Mouse (Mus musculus) liver (tissue): ENCODE data around the gene Tent5d.
A peak's percentile ranks its signal among the peaks of the same experiment; 100 is the strongest.

Source experiments
- DNase-seq: peaks from one replicate; pipeline ENCODE4 v3.0.0-alpha.2; 2020; ENCODE audit warnings: mixed read lengths

Tent5d gene

DNA sequence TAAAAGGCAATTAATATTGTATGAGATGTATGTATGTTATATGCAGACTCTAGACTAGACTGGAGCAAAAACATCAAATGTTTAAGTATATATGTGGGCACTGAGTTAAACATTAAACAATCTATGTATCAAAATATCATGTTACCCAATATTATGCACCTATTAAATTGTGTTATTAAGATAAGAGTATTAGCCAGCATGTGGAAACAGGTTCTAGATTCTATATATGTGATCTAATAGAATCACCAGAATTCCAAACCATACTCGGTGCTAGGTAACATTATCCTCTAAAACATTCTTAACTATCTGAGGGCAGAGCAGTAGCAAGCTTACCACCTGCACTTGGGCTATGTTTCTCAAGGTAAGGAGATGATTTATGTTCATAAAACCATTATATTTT lies at the start of gene Tent5d:
Gene Tent5d, plus strand, starts transcription at position 301 of the 400 bp plus-strand sequence.
- DNase-seq = no peak

GRCm38 (mm10) chrX:107767896-107768295 lies 24.5 kb upstream of the Tent5d start:
- no peak for DNase-seq

GRCm38 (mm10) chrX:107790136-107790535 lies 2.3 kb upstream of the Tent5d start:
- DNase-seq = no peak

GRCm38 (mm10) chrX:107790750-107791493 lies 1.5 kb upstream of the Tent5d start:
- no peak for DNase-seq

DNA sequence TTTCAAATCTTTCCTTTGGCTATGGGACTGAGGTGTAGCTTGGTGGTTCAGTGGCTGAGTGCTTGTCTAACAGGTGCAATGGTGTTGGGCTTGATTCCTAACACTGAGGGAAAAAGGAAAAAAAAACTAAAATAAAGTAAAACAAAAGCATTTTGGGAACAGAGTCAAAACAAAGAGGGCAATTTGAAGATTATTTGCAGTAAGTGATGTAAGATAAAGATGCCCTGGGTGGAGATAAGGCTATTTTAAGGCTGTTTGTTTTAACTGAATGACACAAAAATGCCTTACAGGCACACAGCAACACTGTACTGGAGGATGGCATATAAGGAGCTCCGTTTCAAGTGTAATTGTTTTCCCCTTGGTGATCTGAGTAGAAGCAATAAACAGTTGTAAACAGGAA lies 3.4 kb downstream of the Tent5d start:
- DNase-seq = no peak

DNA sequence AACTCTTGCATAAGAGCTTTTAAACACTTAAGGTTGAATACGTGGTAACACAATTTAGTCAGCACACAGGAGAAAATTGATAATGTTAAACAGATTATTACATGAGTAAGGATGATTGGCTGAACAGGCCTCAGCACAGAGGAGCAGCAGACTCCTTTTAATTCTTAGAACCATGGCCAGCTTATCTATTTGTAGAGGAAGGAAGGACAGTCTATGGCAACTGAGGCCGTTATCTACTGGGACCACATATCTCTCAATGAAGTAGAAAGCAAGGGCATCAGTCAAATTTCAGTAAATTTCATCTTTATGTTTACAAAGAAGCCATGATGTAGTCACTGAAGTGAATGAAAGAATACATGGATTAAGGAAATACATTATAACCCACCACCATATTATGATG lies 4.5 kb downstream of the Tent5d start:
- DNase-seq = peak; percentile 9

GRCm38 (mm10) chrX:107812120-107812519 lies 19.7 kb downstream of the Tent5d start:
- DNase-seq = no peak

DNA sequence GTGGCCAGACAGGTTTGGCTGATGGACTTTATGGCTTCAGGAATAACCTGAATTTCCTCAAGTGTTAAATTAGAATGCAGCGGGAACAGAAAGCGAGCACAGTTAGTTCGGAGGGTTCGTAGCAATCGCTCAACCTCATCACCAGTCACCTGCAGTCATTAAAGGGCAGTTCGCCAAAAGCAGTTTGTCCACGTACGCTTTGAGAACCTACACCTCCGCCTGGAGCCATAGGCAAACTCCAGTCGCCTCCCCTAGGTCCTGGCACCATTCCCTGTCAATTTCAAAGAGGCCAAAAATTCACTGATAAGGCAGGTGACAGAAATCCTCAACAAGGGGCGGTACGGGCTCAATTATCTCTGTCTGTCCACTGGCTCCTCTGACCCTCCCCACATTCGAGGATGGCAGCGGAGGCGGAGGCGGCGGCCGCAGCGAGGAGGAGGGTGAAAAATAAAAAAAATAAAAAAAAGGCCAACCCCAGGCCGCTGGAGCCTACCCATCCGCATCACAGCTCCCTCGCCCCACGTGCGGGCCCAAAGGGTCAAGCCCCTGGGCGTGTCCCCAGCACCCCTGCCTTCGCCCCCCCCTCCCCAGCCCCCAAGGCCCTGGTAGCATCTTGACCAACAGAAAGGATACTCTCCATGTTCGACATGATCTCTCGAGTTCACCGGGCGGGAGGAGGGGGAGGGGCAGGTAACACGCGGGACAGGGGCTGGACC lies 23.3 kb downstream of the Tent5d start:
- peak; percentile 26 for DNase-seq

GRCm38 (mm10) chrX:107816218-107816554 lies 23.8 kb downstream of the Tent5d start, which contains the start of gene 2610002M06Rik:
Gene 2610002M06Rik (minus strand): TSS chrX:107816334.
- DNase-seq = peak; percentile 90

DNA sequence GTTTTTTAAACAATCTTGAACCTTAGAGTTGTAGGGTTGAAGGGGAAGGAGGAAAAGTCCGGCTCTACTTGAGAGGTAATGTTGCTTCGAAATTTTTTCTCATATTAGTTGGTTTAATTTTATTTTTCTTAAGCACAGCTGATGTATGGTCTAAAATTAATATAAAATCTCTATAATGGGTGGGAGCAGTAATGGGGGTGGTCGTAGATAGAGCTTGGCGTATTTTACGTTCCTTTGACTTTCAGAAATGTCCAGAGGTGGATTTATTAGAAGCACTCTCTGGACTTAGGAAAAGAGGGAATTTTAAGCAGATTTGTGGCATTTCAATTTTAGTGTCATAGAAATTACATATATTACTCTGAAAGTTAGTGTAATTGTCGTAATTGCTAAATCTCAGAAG lies 24.3 kb downstream of the Tent5d start:
- no peak for DNase-seq

DNA sequence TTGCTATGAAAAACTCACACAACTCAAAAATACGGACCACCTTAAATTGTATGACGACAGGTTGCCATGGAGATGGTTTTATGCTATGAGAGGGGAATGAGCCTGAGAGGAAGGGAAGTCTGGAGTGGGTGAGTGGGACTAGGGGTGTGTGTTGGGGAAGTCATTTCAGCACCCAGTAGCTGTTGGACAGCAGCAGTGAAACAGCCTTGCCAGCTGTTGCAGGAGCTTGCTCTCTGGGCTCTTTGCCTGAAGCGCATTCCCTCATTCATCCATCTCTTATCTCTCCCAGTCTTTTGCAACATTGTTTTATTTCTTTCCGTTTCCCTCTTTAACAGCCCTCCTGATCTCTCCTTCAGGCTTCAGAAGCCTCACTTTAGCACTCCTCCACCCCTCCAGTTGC lies 65.8 kb downstream of the Tent5d start:
- DNase-seq = no peak
